Mouse (Mus musculus): ENCODE measurements around the gene Zfp664. TPM values are rescaled to one million over a fixed set of nuclear protein-coding genes. Genes with fewer than 3 reads are reported as not detected.

Zfp664 gene
- polyA plus RNA-seq (2014; fragmentation: Nextera tagmentation; extraction: Ambion mirVana), result 86.6 and 97.6 TPM in 2 replicates

GRCm38 (mm10) chr5:124862013-124862866 lies at the start of gene Zfp664, which contains the start of gene Ccdc92:
Gene Zfp664 (plus strand): TSS chr5:124862691.
Gene Ccdc92 (minus strand): TSS chr5:124862424.
- H3K27me3 ChIP-seq (ENCODE audit: control insufficient read depth, insufficient read depth, low read length), result no peaks in the 10 kb centered on the region
- H3K27ac ChIP-seq (ENCODE audit: low read length), result peak within 1 kb of the TSS; percentile 96
- H3K36me3 ChIP-seq (ENCODE audit: control insufficient read depth, insufficient read depth, low read length), result peaks cover 6% of the 10 kb centered on the region; the same call in 1 of the 2 replicates
- peak within 1 kb of the TSS; percentile 87 for H3K4me2 ChIP-seq (replicated peaks; ENCODE audit: low read depth, low read length)
- H3K4me1 ChIP-seq (ENCODE audit: control insufficient read depth, insufficient read depth, low read length), result peaks cover 11% of the 10 kb centered on the region
- H3K9ac ChIP-seq (replicated peaks; ENCODE audit: low read depth, low read length), result peak within 1 kb of the TSS; percentile 81
- WGBS, result 0% methylated on average over 84 of the region's 103 CpGs
- peak within 1 kb of the TSS; percentile 92 for H3K4me3 ChIP-seq (ENCODE audit: low read depth, low read length)
- no peaks in the 10 kb centered on the region for H3K9me3 ChIP-seq (ENCODE audit: control insufficient read depth, low read depth, low read length)
- peak; percentile 91 for ATAC-seq (ENCODE audit: insufficient number of reproducible peaks, insufficient read depth, low FRiP score, low read depth)

DNA sequence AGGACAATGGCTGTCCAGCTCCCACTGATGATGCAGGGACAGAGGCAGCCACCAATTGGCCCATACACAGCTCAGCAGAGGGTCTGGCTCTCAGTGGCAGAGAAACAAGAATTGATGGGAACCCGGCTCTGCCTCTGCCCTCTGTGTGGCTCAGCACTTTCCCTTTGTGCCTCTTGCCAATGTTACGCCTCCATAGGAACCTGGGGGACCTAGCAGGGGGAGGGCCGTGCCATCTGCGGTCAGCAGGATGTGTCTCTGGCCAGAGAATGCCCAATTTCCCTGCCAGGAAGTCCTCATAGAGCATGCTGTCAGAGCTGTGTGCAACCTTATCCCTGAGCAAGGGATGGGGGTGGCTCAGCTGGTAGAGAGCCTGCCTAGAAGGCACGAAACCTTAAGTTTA lies 47.7 kb upstream of the Zfp664 start:
- WGBS, result 62% methylated on average over 5 of the region's 5 CpGs
- Histone ChIP-seq H3K9ac (replicated peaks; ENCODE audit: low read depth, low read length) (no peak overlapping the region), H3K27me3 (ENCODE audit: control insufficient read depth, insufficient read depth, low read length) (no peaks in the 10 kb centered on the region), H3K4me2 (replicated peaks; ENCODE audit: low read depth, low read length) (no peak overlapping the region), H3K9me3 (ENCODE audit: control insufficient read depth, low read depth, low read length) (0 out of 2 replicates have a peak, but pooled peaks cover 3% of the 10 kb centered on the region), H3K27ac (ENCODE audit: low read length) (no peak overlapping the region), H3K4me1 (ENCODE audit: control insufficient read depth, insufficient read depth, low read length) (no peaks in the 10 kb centered on the region), H3K36me3 (ENCODE audit: control insufficient read depth, insufficient read depth, low read length) (no peaks in the 10 kb centered on the region), H3K4me3 (ENCODE audit: low read depth, low read length) (no peak overlapping the region)
- ATAC-seq (ENCODE audit: insufficient number of reproducible peaks, insufficient read depth, low FRiP score, low read depth), result no peak

- Histone ChIP-seq H3K4me3 (ENCODE audit: low read depth, low read length) (no peak overlapping the region), H3K36me3 (ENCODE audit: control insufficient read depth, insufficient read depth, low read length) (no peaks in the 10 kb centered on the region), H3K27ac (ENCODE audit: low read length) (no peak overlapping the region), H3K9ac (replicated peaks; ENCODE audit: low read depth, low read length) (no peak overlapping the region), H3K27me3 (ENCODE audit: control insufficient read depth, insufficient read depth, low read length) (no peaks in the 10 kb centered on the region), H3K4me1 (ENCODE audit: control insufficient read depth, insufficient read depth, low read length) (no peaks in the 10 kb centered on the region), H3K9me3 (ENCODE audit: control insufficient read depth, low read depth, low read length) (0 out of 2 replicates have a peak, but pooled peaks cover 3% of the 10 kb centered on the region), H3K4me2 (replicated peaks; ENCODE audit: low read depth, low read length) (no peak overlapping the region)
- WGBS, result 77% methylated on average over 15 of the region's 15 CpGs
- no peak for ATAC-seq (ENCODE audit: insufficient number of reproducible peaks, insufficient read depth, low FRiP score, low read depth)
Observed at GRCm38 (mm10) chr5:124817050-124817449, 45.4 kb upstream of the Zfp664 start.

GRCm38 (mm10) chr5:124822128-124822894 lies 40.2 kb upstream of the Zfp664 start:
- ATAC-seq (ENCODE audit: insufficient number of reproducible peaks, insufficient read depth, low FRiP score, low read depth), result no peak; the same call in 1 of the 2 replicates
- WGBS, result 70% methylated on average over 18 of the region's 18 CpGs

DNA sequence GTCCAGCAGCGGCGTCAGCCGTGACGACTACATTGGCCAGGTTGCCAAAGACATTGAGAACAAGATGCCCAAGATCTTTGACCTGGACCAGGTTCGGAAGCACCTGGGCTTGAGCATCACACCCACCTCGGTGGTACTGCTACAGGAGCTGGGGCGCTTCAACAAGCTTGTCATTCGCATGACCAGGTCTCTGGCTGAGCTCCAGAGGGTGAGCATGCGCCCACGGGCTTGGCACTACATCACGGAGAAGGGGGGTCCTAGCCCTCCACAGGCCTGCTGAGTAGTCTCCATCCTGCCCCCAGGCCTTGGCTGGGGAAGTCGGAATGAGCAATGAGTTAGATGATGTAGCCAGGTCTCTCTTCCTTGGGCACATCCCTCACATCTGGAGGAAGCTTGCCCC lies 32.2 kb upstream of the Zfp664 start:
- H3K27ac ChIP-seq (ENCODE audit: low read length), result no peak overlapping the region
- ATAC-seq (ENCODE audit: insufficient number of reproducible peaks, insufficient read depth, low FRiP score, low read depth), result no peak
- 91% methylated on average over 12 of the region's 12 CpGs for WGBS

More at GRCm38 (mm10) chr5:124822128-124822894, 40.2 kb upstream of the Zfp664 start:
- Histone ChIP-seq H3K4me1 (ENCODE audit: control insufficient read depth, insufficient read depth, low read length) (no peaks in the 10 kb centered on the region), H3K36me3 (ENCODE audit: control insufficient read depth, insufficient read depth, low read length) (no peaks in the 10 kb centered on the region), H3K4me3 (ENCODE audit: low read depth, low read length) (no peak overlapping the region), H3K27ac (ENCODE audit: low read length) (no peak overlapping the region), H3K27me3 (ENCODE audit: control insufficient read depth, insufficient read depth, low read length) (no peaks in the 10 kb centered on the region), H3K9ac (replicated peaks; ENCODE audit: low read depth, low read length) (no peak overlapping the region), H3K9me3 (ENCODE audit: control insufficient read depth, low read depth, low read length) (0 out of 2 replicates have a peak, but pooled peaks cover 3% of the 10 kb centered on the region), H3K4me2 (replicated peaks; ENCODE audit: low read depth, low read length) (no peak overlapping the region)

DNA sequence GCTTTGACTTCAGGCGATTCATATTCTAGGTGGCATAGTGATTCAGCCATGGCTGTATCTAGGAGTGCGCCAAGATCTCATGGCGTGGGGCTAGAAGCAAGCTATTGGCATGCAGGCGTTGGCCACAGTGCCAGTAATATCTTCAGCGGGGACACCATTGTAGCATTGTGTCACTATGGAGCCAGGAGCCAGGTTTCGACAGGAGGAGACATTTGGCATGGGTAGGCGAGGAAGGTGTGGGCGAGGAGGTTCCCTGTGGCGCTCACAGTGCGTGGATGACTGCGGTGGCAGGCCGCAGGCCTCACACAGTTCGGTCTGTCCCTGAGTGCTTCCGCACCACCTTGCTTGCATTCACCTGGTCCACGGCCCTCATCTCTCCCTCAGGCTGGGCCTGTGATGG lies 27.3 kb upstream of the Zfp664 start:
- Histone ChIP-seq H3K9me3 (ENCODE audit: control insufficient read depth, low read depth, low read length) (no peaks in the 10 kb centered on the region), H3K4me2 (replicated peaks; ENCODE audit: low read depth, low read length) (no peak overlapping the region), H3K4me3 (ENCODE audit: low read depth, low read length) (no peak overlapping the region), H3K9ac (replicated peaks; ENCODE audit: low read depth, low read length) (no peak overlapping the region), H3K36me3 (ENCODE audit: control insufficient read depth, insufficient read depth, low read length) (no peaks in the 10 kb centered on the region), H3K27me3 (ENCODE audit: control insufficient read depth, insufficient read depth, low read length) (no peaks in the 10 kb centered on the region), H3K27ac (ENCODE audit: low read length) (no peak overlapping the region), H3K4me1 (ENCODE audit: control insufficient read depth, insufficient read depth, low read length) (no peaks in the 10 kb centered on the region)
- ATAC-seq (ENCODE audit: insufficient number of reproducible peaks, insufficient read depth, low FRiP score, low read depth), result no peak
- WGBS, result 94% methylated on average over 15 of the region's 15 CpGs

More for the DNA sequence above, 32.2 kb upstream of the Zfp664 start:
- Histone ChIP-seq H3K36me3 (ENCODE audit: control insufficient read depth, insufficient read depth, low read length) (no peaks in the 10 kb centered on the region), H3K4me3 (ENCODE audit: low read depth, low read length) (no peak overlapping the region), H3K9me3 (ENCODE audit: control insufficient read depth, low read depth, low read length) (no peaks in the 10 kb centered on the region), H3K4me1 (ENCODE audit: control insufficient read depth, insufficient read depth, low read length) (no peaks in the 10 kb centered on the region), H3K27me3 (ENCODE audit: control insufficient read depth, insufficient read depth, low read length) (no peaks in the 10 kb centered on the region), H3K4me2 (replicated peaks; ENCODE audit: low read depth, low read length) (no peak overlapping the region), H3K9ac (replicated peaks; ENCODE audit: low read depth, low read length) (no peak overlapping the region)

DNA sequence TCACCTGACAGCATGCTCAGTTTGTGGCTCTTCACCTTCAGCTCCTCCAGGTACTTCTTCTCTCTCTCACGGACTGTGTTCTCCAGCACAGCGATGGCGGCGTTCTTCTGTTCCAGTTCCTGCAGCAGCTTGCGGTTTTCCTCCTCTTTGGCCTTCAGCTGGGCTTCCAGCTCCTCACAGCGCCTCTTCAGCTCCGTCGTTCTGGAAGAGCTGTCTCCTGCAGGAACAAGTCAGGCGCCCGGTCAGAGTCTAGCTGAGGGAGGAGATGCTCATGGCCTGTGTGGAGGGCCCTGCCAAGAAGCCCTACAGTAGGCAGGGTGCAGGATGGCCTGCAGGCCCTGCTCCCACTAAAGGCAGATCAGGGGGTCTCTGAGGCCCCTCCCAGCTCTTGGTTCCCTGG lies 26.4 kb upstream of the Zfp664 start:
- Histone ChIP-seq H3K27ac (ENCODE audit: low read length) (no peak overlapping the region), H3K4me2 (replicated peaks; ENCODE audit: low read depth, low read length) (no peak overlapping the region), H3K4me3 (ENCODE audit: low read depth, low read length) (no peak overlapping the region), H3K4me1 (ENCODE audit: control insufficient read depth, insufficient read depth, low read length) (no peaks in the 10 kb centered on the region), H3K9me3 (ENCODE audit: control insufficient read depth, low read depth, low read length) (no peaks in the 10 kb centered on the region), H3K27me3 (ENCODE audit: control insufficient read depth, insufficient read depth, low read length) (no peaks in the 10 kb centered on the region), H3K36me3 (ENCODE audit: control insufficient read depth, insufficient read depth, low read length) (no peaks in the 10 kb centered on the region), H3K9ac (replicated peaks; ENCODE audit: low read depth, low read length) (no peak overlapping the region)
- no peak for ATAC-seq (ENCODE audit: insufficient number of reproducible peaks, insufficient read depth, low FRiP score, low read depth)
- 92% methylated on average over 10 of the region's 10 CpGs for WGBS

DNA sequence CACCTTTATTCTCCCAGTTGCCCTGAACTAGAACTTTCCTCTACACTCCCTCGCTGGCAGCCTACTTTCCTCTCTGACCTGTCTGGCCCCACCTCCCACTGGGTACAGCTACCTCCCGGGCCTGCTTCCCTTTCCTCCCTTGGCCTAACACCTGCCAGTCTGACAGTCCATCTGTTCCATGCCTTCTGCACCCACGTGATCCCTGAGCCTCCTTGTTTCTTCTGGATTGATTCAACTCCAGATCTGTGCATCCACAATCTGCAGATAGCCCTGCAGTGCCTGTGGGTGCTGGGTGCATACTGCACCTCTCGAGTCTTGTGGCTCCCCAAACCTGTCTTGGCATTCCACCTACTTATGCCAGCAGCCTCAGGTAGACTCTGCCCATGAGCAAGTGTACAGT lies 25.9 kb upstream of the Zfp664 start:
- WGBS, result 55% methylated on average over 4 of the region's 4 CpGs

More for the DNA sequence above, 25.9 kb upstream of the Zfp664 start:
- Histone ChIP-seq H3K4me3 (ENCODE audit: low read depth, low read length) (no peak overlapping the region), H3K27ac (ENCODE audit: low read length) (no peak overlapping the region), H3K36me3 (ENCODE audit: control insufficient read depth, insufficient read depth, low read length) (no peaks in the 10 kb centered on the region), H3K27me3 (ENCODE audit: control insufficient read depth, insufficient read depth, low read length) (no peaks in the 10 kb centered on the region), H3K9ac (replicated peaks; ENCODE audit: low read depth, low read length) (no peak overlapping the region), H3K4me2 (replicated peaks; ENCODE audit: low read depth, low read length) (no peak overlapping the region), H3K4me1 (ENCODE audit: control insufficient read depth, insufficient read depth, low read length) (no peaks in the 10 kb centered on the region), H3K9me3 (ENCODE audit: control insufficient read depth, low read depth, low read length) (no peaks in the 10 kb centered on the region)
- ATAC-seq (ENCODE audit: insufficient number of reproducible peaks, insufficient read depth, low FRiP score, low read depth), result no peak

Data from stomach, embryonic 14.5 days (tissue).